In the genomic region with DNA sequence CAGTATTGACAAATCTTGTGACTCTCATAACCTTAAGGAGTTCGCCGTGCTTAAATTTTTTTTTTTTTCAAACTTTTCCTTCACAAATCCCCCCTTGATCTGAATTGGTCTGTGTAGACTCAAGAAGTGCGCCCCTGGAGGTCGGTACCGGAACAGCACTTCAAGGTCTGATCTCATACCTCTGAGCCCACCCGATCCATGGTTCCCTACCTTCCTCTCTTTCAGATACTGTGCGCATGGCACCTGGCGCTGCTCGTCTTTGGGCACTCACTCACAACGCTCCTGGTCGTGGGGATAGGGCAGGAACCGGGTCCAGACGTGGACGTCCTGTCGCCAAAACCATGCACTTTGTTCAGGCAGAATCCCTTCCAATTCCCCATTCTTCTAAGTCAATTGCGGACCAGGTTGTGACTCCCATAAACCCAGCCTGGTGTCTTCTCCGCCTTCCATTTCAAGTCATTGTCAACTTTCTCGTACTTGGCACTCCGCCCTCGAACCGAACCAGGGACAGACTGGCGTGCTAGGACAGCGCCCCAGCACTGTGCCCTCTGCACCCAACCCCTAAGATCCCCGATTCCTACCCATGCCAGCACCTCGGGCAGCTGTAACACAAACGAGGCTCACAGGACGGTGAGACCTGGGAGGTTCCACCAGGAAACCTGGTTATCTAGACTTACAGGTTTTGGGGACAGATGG, we compare ENCODE assay signal across 9 mouse cellular contexts. TPM values are rescaled to one million over a fixed set of nuclear protein-coding genes. Genes with fewer than 3 reads are reported as not detected.
DNase-seq lines count a peak whose midpoint lies in the region; ATAC-seq and TF ChIP-seq lines count a peak whose summit lies in the region.
"Had no signal": no experiment of that assay in that cellular context is flagged by ENCODE, and none has a peak within 500 bp of the region (broad histone marks: within the 10 kb centered on the region; RNA-seq: fewer than 3 reads in every experiment).

No protein-coding gene starts in this region.

- no peaks in the 10 kb centered on the region for H3K4me1 ChIP-seq in cortical plate, adult 2 months (ENCODE audit: control insufficient read depth, insufficient read depth, low read length)
- peaks cover 11% of the 10 kb centered on the region for H3K4me1 ChIP-seq in intestine, embryonic 15.5 days (replicated peaks)
- H3K4me1 ChIP-seq in liver, embryonic 14.5 days (replicated peaks; ENCODE audit: control insufficient read depth in 2 of 2, insufficient read depth in 2 of 2, low read length in 1 of 2): no peaks in the 10 kb centered on the region

- WGBS in intestine, embryonic 15.5 days: 4% methylated on average over 27 of the region's 27 CpGs
- WGBS in liver, embryonic 14.5 days (ENCODE audit: insufficient replicate concordance): 3% methylated on average over 27 of the region's 27 CpGs

- H3K27me3 ChIP-seq in intestine, embryonic 15.5 days (replicated peaks): peaks cover 47% of the 10 kb centered on the region
- peaks cover 35% of the 10 kb centered on the region for H3K27me3 ChIP-seq in liver, embryonic 14.5 days (ENCODE audit: control insufficient read depth, insufficient read depth, low read length)

- ATAC-seq in intestine, embryonic 15.5 days: peak; percentile 72
- ATAC-seq in liver, embryonic 14.5 days (ENCODE audit: insufficient read depth): no peak

- peak; percentile 59 for TF ChIP-seq CTCF in cortical plate, adult 2 months (IDR thresholded peaks at IDR 0.05; ENCODE audit: extremely low read depth, insufficient read depth, low read length)
- TF ChIP-seq CTCF in liver, embryonic 14.5 days (IDR thresholded peaks at IDR 0.05; ENCODE audit: low read depth): peak; percentile 81

- TF ChIP-seq POLR2A in cortical plate, adult 2 months (IDR thresholded peaks at IDR 0.05; ENCODE audit: extremely low read depth, insufficient read depth, low read length): no peak

- no peaks in the 10 kb centered on the region for H3K9me3 ChIP-seq in intestine, embryonic 15.5 days
- no peaks in the 10 kb centered on the region for H3K9me3 ChIP-seq in liver, embryonic 14.5 days (ENCODE audit: control insufficient read depth, low read length)

- TF ChIP-seq EP300 in liver, embryonic 14.5 days (IDR thresholded peaks at IDR 0.05; ENCODE audit: low read depth): no peak

- H3K4me2 ChIP-seq in intestine, embryonic 15.5 days (replicated peaks): peak overlapping the region; percentile 69
- 0 out of 2 replicates have a peak overlapping the region, but pooled peaks have one; percentile 8 for H3K4me2 ChIP-seq in liver, embryonic 14.5 days (ENCODE audit: low read depth)

- H3K27ac ChIP-seq in cortical plate, adult 2 months (ENCODE audit: insufficient read depth, low read length): no peak overlapping the region
- H3K27ac ChIP-seq in intestine, embryonic 15.5 days: no peak overlapping the region
- no peak overlapping the region for H3K27ac ChIP-seq in liver, embryonic 14.5 days

- peak; percentile 45 for DNase-seq in A20 (ENCODE audit: low read depth, low spot score)
- peak; percentile 84 for DNase-seq in R1 (ENCODE audit: low read depth, low spot score)
- peak; percentile 41 to 53 for DNase-seq in gastrocnemius, postnatal 36 days
- DNase-seq in liver, embryonic 14.5 days (ENCODE audit: low read depth in 3 of 3, low spot score in 3 of 3): peak; percentile 19 to 33 (median 22)
- DNase-seq in neural tube, embryonic 10.5 days (ENCODE audit: extremely low spot score, low spot score): peak; percentile 80
- DNase-seq in testis, postnatal 14 days (ENCODE audit: low spot score): peak; percentile 72

- H3K4me3 ChIP-seq in cortical plate, adult 2 months (ENCODE audit: insufficient read depth, low read length): no peak overlapping the region; the same call in 1 of the 2 replicates
- H3K4me3 ChIP-seq in intestine, embryonic 15.5 days (replicated peaks): peak overlapping the region; percentile 29
- no peak overlapping the region for H3K4me3 ChIP-seq in liver, embryonic 14.5 days (ENCODE audit: insufficient read depth in 1 of 2, low read depth in 2 of 2, low read length in 2 of 2)

- no peak overlapping the region for H3K9ac ChIP-seq in intestine, embryonic 15.5 days
- H3K9ac ChIP-seq in liver, embryonic 14.5 days (replicated peaks): no peak overlapping the region

- intact Hi-C loops in gastrocnemius, postnatal 36 days (cut with DNase I): no loop called here

- H3K36me3 ChIP-seq in intestine, embryonic 15.5 days: no peaks in the 10 kb centered on the region
- H3K36me3 ChIP-seq in liver, embryonic 14.5 days (replicated peaks; ENCODE audit: control insufficient read depth, insufficient read depth, low read depth): no peaks in the 10 kb centered on the region

RNA-seq across cellular contexts. Expression of gene Duoxa1, which starts 0.7 kb away (rescaled TPM):
- 0.10 and 0.15 TPM in 2 replicates for polyA plus RNA-seq in cortical plate, adult 2 months (2012; rRNA removed)
- total RNA-seq in gastrocnemius, postnatal 36 days (2021): under 1 TPM; 0.41 to 0.49 TPM
- polyA plus RNA-seq in intestine, embryonic 15.5 days (2015; fragmentation: Nextera tagmentation; extraction: Ambion mirVana): not detected in 2 replicates
- not detected in 2 replicates for polyA plus RNA-seq in liver, embryonic 14.5 days (2012; rRNA removed)
- polyA plus RNA-seq in liver, embryonic 14.5 days (2014; fragmentation: Nextera tagmentation; extraction: Ambion mirVana): not detected in 2 replicates

RNA-seq across cellular contexts. Expression of gene Duox1, which starts 2.6 kb away (rescaled TPM):
- polyA plus RNA-seq in cortical plate, adult 2 months (2012; rRNA removed): 0.04 TPM in 1 of 2 replicates, not detected in the other
- total RNA-seq in gastrocnemius, postnatal 36 days (2021): under 1 TPM; 0.47 to 0.66 TPM
- polyA plus RNA-seq in intestine, embryonic 15.5 days (2015; fragmentation: Nextera tagmentation; extraction: Ambion mirVana): 0.03 and 0.08 TPM in 2 replicates
- not detected in 2 replicates for polyA plus RNA-seq in liver, embryonic 14.5 days (2012; rRNA removed)
- not detected in 2 replicates for polyA plus RNA-seq in liver, embryonic 14.5 days (2014; fragmentation: Nextera tagmentation; extraction: Ambion mirVana)

RNA-seq across cellular contexts. Expression of gene Duoxa2, which starts 14.2 kb away (rescaled TPM):
- 0.06 TPM in 1 of 2 replicates, not detected in the other for polyA plus RNA-seq in cortical plate, adult 2 months (2012; rRNA removed)
- not detected for total RNA-seq in gastrocnemius, postnatal 36 days (2021)
- polyA plus RNA-seq in intestine, embryonic 15.5 days (2015; fragmentation: Nextera tagmentation; extraction: Ambion mirVana): 0.14 and 0.25 TPM in 2 replicates
- polyA plus RNA-seq in liver, embryonic 14.5 days (2012; rRNA removed): not detected in 2 replicates
- not detected in 2 replicates for polyA plus RNA-seq in liver, embryonic 14.5 days (2014; fragmentation: Nextera tagmentation; extraction: Ambion mirVana)
- total RNA-seq: gastrocnemius, adult 8-10 months had no signal

RNA-seq across cellular contexts. Expression of gene Duox2, which starts 14.6 kb away (rescaled TPM):
- polyA plus RNA-seq in cortical plate, adult 2 months (2012; rRNA removed): 0.02 TPM in 1 of 2 replicates, not detected in the other
- total RNA-seq in gastrocnemius, postnatal 36 days (2021): under 1 TPM in 1 of 2 experiments, not detected in 1; 0.17 TPM
- polyA plus RNA-seq in intestine, embryonic 15.5 days (2015; fragmentation: Nextera tagmentation; extraction: Ambion mirVana): 0.08 TPM in 1 of 2 replicates, not detected in the other
- 0.01 TPM in 1 of 2 replicates, not detected in the other for polyA plus RNA-seq in liver, embryonic 14.5 days (2012; rRNA removed)
- not detected in 2 replicates for polyA plus RNA-seq in liver, embryonic 14.5 days (2014; fragmentation: Nextera tagmentation; extraction: Ambion mirVana)

RNA-seq across cellular contexts. Expression of gene Shf, which starts 56.1 kb away (rescaled TPM):
- 70.6 and 72.5 TPM in 2 replicates for polyA plus RNA-seq in cortical plate, adult 2 months (2012; rRNA removed)
- total RNA-seq in gastrocnemius, postnatal 36 days (2021): 1 to 10 TPM; 1.9 to 2.1 TPM
- polyA plus RNA-seq in intestine, embryonic 15.5 days (2015; fragmentation: Nextera tagmentation; extraction: Ambion mirVana): 2.7 and 3.6 TPM in 2 replicates
- polyA plus RNA-seq in liver, embryonic 14.5 days (2012; rRNA removed): 4.4 and 7.1 TPM in 2 replicates
- polyA plus RNA-seq in liver, embryonic 14.5 days (2014; fragmentation: Nextera tagmentation; extraction: Ambion mirVana): 1.6 and 1.8 TPM in 2 replicates

Comparison
In these comparisons a context has a peak if more than half of its experiments do, and no peak if none do; other contexts are left out.
1. DNase-seq: peak in every context shown above with its lines; median percentile 84 in R1; 80 in neural tube, embryonic 10.5 days; 72 in testis, postnatal 14 days; 47 in gastrocnemius, postnatal 36 days; 45 in A20; 22 in liver, embryonic 14.5 days.